Mouse (Mus musculus) ovary, adult 2 months (tissue): Measurements from ENCODE around the gene Ppp1r8. TPM values are rescaled to one million over a fixed set of nuclear protein-coding genes. Genes with fewer than 3 reads are reported as not detected.

ENCODE experiments used
- polyA plus RNA-seq: library from polyadenylated mRNA; depleted of rRNA; stranded (reverse); fragments of >200 nt; gene quantifications from 2 replicates; pipeline ENCODE4 v1.2.3, GENCODE M21; 2012; rRNA removed

Gene Ppp1r8
- polyA plus RNA-seq: 28.8 and 38.3 TPM in 2 replicates

GRCm38 (mm10) chr4:132842970-132843704 lies at the start of gene Ppp1r8:
TSS of gene Ppp1r8 (minus strand) at chr4:132843169.

GRCm38 (mm10) chr4:132884064-132884843 lies 41.3 kb upstream of the Ppp1r8 start, which contains the start of gene Stx12:
TSS of gene Stx12 (minus strand) at chr4:132884509.

GRCm38 (mm10) chr4:132796196-132796886 lies 46.6 kb downstream of the Ppp1r8 start, which contains the start of gene Themis2:
TSS of gene Themis2 (minus strand) at chr4:132796387.

Other genes starting within 250 kb of the Ppp1r8 start
- 23.4 and 51.3 TPM in 2 replicates for gene Eya3, start 204.2 kb downstream of the Ppp1r8 start, polyA plus RNA-seq
- gene Xkr8, start 110.6 kb downstream of the Ppp1r8 start, polyA plus RNA-seq: 12.8 and 13.8 TPM in 2 replicates
- gene Smpdl3b, start 85.9 kb downstream of the Ppp1r8 start, polyA plus RNA-seq: 50.0 and 79.8 TPM in 2 replicates
- 16.6 and 22.2 TPM in 2 replicates for gene Rpa2, start 74.8 kb downstream of the Ppp1r8 start, polyA plus RNA-seq
- gene Themis2, start 46.8 kb downstream of the Ppp1r8 start, polyA plus RNA-seq: 4.1 and 4.5 TPM in 2 replicates
- gene Stx12, start 41.3 kb upstream of the Ppp1r8 start, polyA plus RNA-seq: 14.7 and 15.3 TPM in 2 replicates
- 11.4 and 14.2 TPM in 2 replicates for gene Fam76a, start 79.4 kb upstream of the Ppp1r8 start, polyA plus RNA-seq
- gene Fgr, start 130.9 kb upstream of the Ppp1r8 start, polyA plus RNA-seq: 1.9 and 2.1 TPM in 2 replicates
- 61.3 and 61.6 TPM in 2 replicates for gene Ahdc1, start 168.1 kb upstream of the Ppp1r8 start, polyA plus RNA-seq